Mouse (Mus musculus) macrophage (primary cell): ENCODE measurements around the gene Atp8a2. TPM values are rescaled to one million over a fixed set of nuclear protein-coding genes. Genes with fewer than 3 reads are reported as not detected.

Experiments
- H3K27ac ChIP-seq: fragments of 350-480 bp; formaldehyde crosslinking; 2 replicates; pipeline ENCODE4 v1.9.0; 2021
- H3K36me3 ChIP-seq: fragments of 350-480 bp; formaldehyde crosslinking; 2 replicates; pipeline ENCODE4 v1.9.0; 2021; ENCODE audit errors: inconsistent target
- H3K4me3 ChIP-seq: fragments of 350-480 bp; formaldehyde crosslinking; 2 replicates; pipeline ENCODE4 v1.9.0; 2021; ENCODE audit errors: inconsistent target
- H3K79me2 ChIP-seq: fragments of 350-480 bp; formaldehyde crosslinking; 2 replicates; pipeline ENCODE4 v1.9.0; 2021; ENCODE audit errors: inconsistent target
- WGBS: methylation state at CpG from one replicate; pipeline ENCODE4 v1.1.7; 2026; ENCODE audit warnings: inconsistent platforms; ENCODE audit not compliant: missing documents; 5-methylcytosine and 5-hydroxymethylcytosine counted together
- polyA plus RNA-seq: library from polyadenylated mRNA; stranded (reverse); fragments of 250-400 nt; gene quantifications from 3 replicates; pipeline ENCODE4 v1.2.4, GENCODE M21; 2018; ENCODE audit warnings: inconsistent platforms

Atp8a2 gene
- polyA plus RNA-seq, 1 experiment from 2014 or later, result 0.07 TPM

- 88% methylated on average over 6 of the region's 6 CpGs for WGBS
- Histone ChIP-seq H3K36me3 (no peaks in the 10 kb centered on the region), H3K4me3 (no peak overlapping the region), H3K27ac (no peak overlapping the region), H3K79me2 (no peaks in the 10 kb centered on the region)
Measured at GRCm38 (mm10) chr14:59656591-59656990, 540.4 kb downstream of the Atp8a2 start.

GRCm38 (mm10) chr14:59649337-59649736 is 547.6 kb downstream of the Atp8a2 start:
- WGBS, result 80% methylated on average over 6 of the region's 6 CpGs
- Histone ChIP-seq H3K36me3 (no peaks in the 10 kb centered on the region), H3K79me2 (no peaks in the 10 kb centered on the region), H3K4me3 (no peak overlapping the region), H3K27ac (no peak overlapping the region)

GRCm38 (mm10) chr14:59648611-59649010 is 548.4 kb downstream of the Atp8a2 start:
- no peaks in the 10 kb centered on the region for H3K36me3 ChIP-seq
- WGBS, result 95% methylated on average over 7 of the region's 10 CpGs
- no peak overlapping the region for H3K4me3 ChIP-seq
- no peaks in the 10 kb centered on the region for H3K79me2 ChIP-seq
- H3K27ac ChIP-seq, result no peak overlapping the region

GRCm38 (mm10) chr14:59646826-59647697 is 549.9 kb downstream of the Atp8a2 start:
- WGBS, result 65% methylated on average over 16 of the region's 16 CpGs
- Histone ChIP-seq H3K4me3 (no peak overlapping the region), H3K27ac (no peak overlapping the region), H3K36me3 (no peaks in the 10 kb centered on the region), H3K79me2 (no peaks in the 10 kb centered on the region)

- Histone ChIP-seq H3K27ac (no peak overlapping the region), H3K79me2 (no peaks in the 10 kb centered on the region), H3K4me3 (no peak overlapping the region), H3K36me3 (no peaks in the 10 kb centered on the region)
- 68% methylated on average over 3 of the region's 3 CpGs for WGBS
Measured at GRCm38 (mm10) chr14:59644896-59645295, 552.1 kb downstream of the Atp8a2 start.

- H3K27ac ChIP-seq, result no peak overlapping the region
- no peak overlapping the region for H3K4me3 ChIP-seq
- WGBS, result 86% methylated on average over 1 of the region's 1 CpGs
- H3K36me3 ChIP-seq, result no peaks in the 10 kb centered on the region
- no peaks in the 10 kb centered on the region for H3K79me2 ChIP-seq
Measured at GRCm38 (mm10) chr14:59644166-59644565, 552.8 kb downstream of the Atp8a2 start.

GRCm38 (mm10) chr14:59643582-59643981 is 553.4 kb downstream of the Atp8a2 start:
- Histone ChIP-seq H3K27ac (0 out of 2 replicates have a peak overlapping the region, but pooled peaks have one; percentile 2), H3K79me2 (no peaks in the 10 kb centered on the region), H3K36me3 (no peaks in the 10 kb centered on the region), H3K4me3 (no peak overlapping the region)
- WGBS, result 9% methylated on average over 11 of the region's 12 CpGs

GRCm38 (mm10) chr14:59641856-59642255 is 555.1 kb downstream of the Atp8a2 start:
- Histone ChIP-seq H3K4me3 (no peak overlapping the region), H3K36me3 (no peaks in the 10 kb centered on the region), H3K27ac (no peak overlapping the region), H3K79me2 (no peaks in the 10 kb centered on the region)
- 96% methylated on average over 5 of the region's 5 CpGs for WGBS

GRCm38 (mm10) chr14:59638906-59639703 is 557.9 kb downstream of the Atp8a2 start:
- Histone ChIP-seq H3K36me3 (no peaks in the 10 kb centered on the region), H3K4me3 (no peak overlapping the region), H3K79me2 (no peaks in the 10 kb centered on the region), H3K27ac (no peak overlapping the region)
- 74% methylated on average over 7 of the region's 7 CpGs for WGBS

- Histone ChIP-seq H3K36me3 (no peaks in the 10 kb centered on the region), H3K79me2 (no peaks in the 10 kb centered on the region), H3K27ac (no peak overlapping the region), H3K4me3 (no peak overlapping the region)
- WGBS, result 97% methylated on average over 8 of the region's 9 CpGs
Measured at GRCm38 (mm10) chr14:59633988-59634387, 563.0 kb downstream of the Atp8a2 start.

- WGBS, result 91% methylated on average over 4 of the region's 5 CpGs
- no peak overlapping the region for H3K4me3 ChIP-seq
- H3K79me2 ChIP-seq, result no peaks in the 10 kb centered on the region
- no peaks in the 10 kb centered on the region for H3K36me3 ChIP-seq
- H3K27ac ChIP-seq, result no peak overlapping the region
Measured at GRCm38 (mm10) chr14:59633295-59633898, 563.6 kb downstream of the Atp8a2 start.

GRCm38 (mm10) chr14:59632067-59632466 is 564.9 kb downstream of the Atp8a2 start:
- 70% methylated on average over 6 of the region's 6 CpGs for WGBS
- no peaks in the 10 kb centered on the region for H3K79me2 ChIP-seq
- H3K4me3 ChIP-seq, result no peak overlapping the region
- no peak overlapping the region for H3K27ac ChIP-seq
- H3K36me3 ChIP-seq, result no peaks in the 10 kb centered on the region

- H3K36me3 ChIP-seq, result no peaks in the 10 kb centered on the region
- 93% methylated on average over 9 of the region's 9 CpGs for WGBS
- no peak overlapping the region for H3K4me3 ChIP-seq
- H3K79me2 ChIP-seq, result no peaks in the 10 kb centered on the region
- H3K27ac ChIP-seq, result no peak overlapping the region
Measured at GRCm38 (mm10) chr14:59630096-59630495, 566.9 kb downstream of the Atp8a2 start.

GRCm38 (mm10) chr14:59629308-59629707 is 567.7 kb downstream of the Atp8a2 start:
- no peaks in the 10 kb centered on the region for H3K36me3 ChIP-seq
- no peak overlapping the region for H3K27ac ChIP-seq
- H3K79me2 ChIP-seq, result no peaks in the 10 kb centered on the region
- H3K4me3 ChIP-seq, result no peak overlapping the region
- 96% methylated on average over 15 of the region's 15 CpGs for WGBS

GRCm38 (mm10) chr14:59627823-59628222 is 569.2 kb downstream of the Atp8a2 start:
- Histone ChIP-seq H3K27ac (no peak overlapping the region), H3K79me2 (no peaks in the 10 kb centered on the region), H3K36me3 (no peaks in the 10 kb centered on the region), H3K4me3 (no peak overlapping the region)
- WGBS, result 88% methylated on average over 7 of the region's 7 CpGs
